Mouse (Mus musculus): ENCODE measurements at regions not wholly inside any gene's neighbourhood (a gene's known extent, or its start where the extent isn't known, plus 50 kb on each side); places are given as distances from the start of the nearest gene placed in this dataset.

- Histone ChIP-seq H3K79me2 (replicated peaks; ENCODE audit: control insufficient read depth, extremely low read depth, insufficient read depth, poor library complexity, severe bottlenecking) (no peaks in the 10 kb centered on the region), H3K4me1 (ENCODE audit: control insufficient read depth in 1 of 2, insufficient read depth in 2 of 2) (no peaks in the 10 kb centered on the region), H3K9ac (ENCODE audit: insufficient read depth, low read depth) (no peak overlapping the region), H3K9me3 (replicated peaks; ENCODE audit: low read length) (peaks cover 75% of the 10 kb centered on the region), H3K4me2 (ENCODE audit: insufficient read depth, low read depth, poor library complexity, severe bottlenecking) (no peak overlapping the region), H3K36me3 (replicated peaks in 1 of 2; ENCODE audit: control insufficient read depth in 1 of 2, insufficient read depth in 1 of 2, low read length in 1 of 2) (no peaks in the 10 kb centered on the region), H3K27me3 (replicated peaks) (no peaks in the 10 kb centered on the region), H3K4me3 (replicated peaks in 1 of 3; ENCODE audit: low read depth in 2 of 3, low read length in 2 of 3, poor library complexity in 1 of 3) (no peak overlapping the region), H3K27ac (ENCODE audit: insufficient read depth, low read depth) (no peak overlapping the region)
- no peak for DNase-seq (ENCODE audit: extremely low read depth)
- dilution Hi-C loops (cut with MboI; ENCODE audit: extremely low pct_ligation_motif_present, extremely low pct_unique_long_range_greater_than_20kb, low sequenced_read_pairs), result no loop called here
- in situ Hi-C loops (cut with MboI; ENCODE audit: low pct_ligation_motif_present, low pct_unique_long_range_greater_than_20kb, low sequenced_read_pairs), result no loop called here
- TF ChIP-seq SMC3 (IDR thresholded peaks at IDR 0.05; ENCODE audit: low read depth, low read length) (no peak), USF2 (conservative IDR thresholded peaks at IDR 0.05; ENCODE audit: low read depth, low read length) (no peak), NELFE (IDR thresholded peaks at IDR 0.05; ENCODE audit: low read depth, low read length) (no peak), IRF4 (IDR thresholded peaks at IDR 0.05; ENCODE audit: low read depth, low read length) (no peak), MEF2A (IDR thresholded peaks at IDR 0.05; ENCODE audit: borderline replicate concordance, low read depth, low read length) (no peak), RCOR1 (conservative IDR thresholded peaks at IDR 0.05; ENCODE audit: low read depth, low read length) (no peak), EP300 (IDR thresholded peaks at IDR 0.05; ENCODE audit: low read length) (no peak), CHD2 (IDR thresholded peaks at IDR 0.05; ENCODE audit: low read length) (no peak), CTCF (conservative IDR thresholded peaks at IDR 0.05 in 1 of 2, IDR thresholded peaks at IDR 0.05 in 1 of 2; ENCODE audit: low read depth in 2 of 2, low read length in 2 of 2) (no peak), ZNF384 (IDR thresholded peaks at IDR 0.05; ENCODE audit: low read depth, low read length) (no peak)
Measured at GRCm38 (mm10) chr5:133167001-133167461, 623.9 kb upstream of the Auts2 start.

- Histone ChIP-seq H3K36me3 (replicated peaks in 1 of 2; ENCODE audit: control insufficient read depth in 1 of 2, insufficient read depth in 1 of 2, low read length in 1 of 2) (no peaks in the 10 kb centered on the region), H3K9ac (ENCODE audit: insufficient read depth, low read depth) (no peak overlapping the region), H3K9me3 (replicated peaks; ENCODE audit: low read length) (peaks cover 65% of the 10 kb centered on the region), H3K4me3 (replicated peaks in 1 of 3; ENCODE audit: low read depth in 2 of 3, low read length in 2 of 3, poor library complexity in 1 of 3) (no peak overlapping the region), H3K27ac (ENCODE audit: insufficient read depth, low read depth) (no peak overlapping the region), H3K4me2 (ENCODE audit: insufficient read depth, low read depth, poor library complexity, severe bottlenecking) (no peak overlapping the region), H3K79me2 (replicated peaks; ENCODE audit: control insufficient read depth, extremely low read depth, insufficient read depth, poor library complexity, severe bottlenecking) (no peaks in the 10 kb centered on the region), H3K4me1 (ENCODE audit: control insufficient read depth in 1 of 2, insufficient read depth in 2 of 2) (no peaks in the 10 kb centered on the region), H3K27me3 (replicated peaks) (no peaks in the 10 kb centered on the region)
- in situ Hi-C loops (cut with MboI; ENCODE audit: low pct_ligation_motif_present, low pct_unique_long_range_greater_than_20kb, low sequenced_read_pairs) (no loop called here), dilution Hi-C loops (cut with MboI; ENCODE audit: extremely low pct_ligation_motif_present, extremely low pct_unique_long_range_greater_than_20kb, low sequenced_read_pairs) (no loop called here)
- no peak for DNase-seq (ENCODE audit: extremely low read depth)
- TF ChIP-seq NRF1 (IDR thresholded peaks at IDR 0.05; ENCODE audit: low read depth, low read length) (no peak), BHLHE40 (IDR thresholded peaks at IDR 0.05; ENCODE audit: low read depth, low read length) (no peak)
Measured at GRCm38 (mm10) chr5:133156115-133156857, 613.1 kb upstream of the Auts2 start.

GRCm38 (mm10) chr5:133145996-133146395 is 602.9 kb upstream of the Auts2 start:
- H3K27ac ChIP-seq (ENCODE audit: insufficient read depth, low read depth), result no peak overlapping the region
- no peak overlapping the region for H3K4me3 ChIP-seq (replicated peaks in 1 of 3; ENCODE audit: low read depth in 2 of 3, low read length in 2 of 3, poor library complexity in 1 of 3)
- dilution Hi-C loops (cut with MboI; ENCODE audit: extremely low pct_ligation_motif_present, extremely low pct_unique_long_range_greater_than_20kb, low sequenced_read_pairs) (no loop called here), in situ Hi-C loops (cut with MboI; ENCODE audit: low pct_ligation_motif_present, low pct_unique_long_range_greater_than_20kb, low sequenced_read_pairs) (no loop called here)
- H3K9ac ChIP-seq (ENCODE audit: insufficient read depth, low read depth), result no peak overlapping the region
- H3K36me3 ChIP-seq (replicated peaks in 1 of 2; ENCODE audit: control insufficient read depth in 1 of 2, insufficient read depth in 1 of 2, low read length in 1 of 2), result no peaks in the 10 kb centered on the region
- H3K9me3 ChIP-seq (replicated peaks; ENCODE audit: low read length), result peaks cover 65% of the 10 kb centered on the region
- no peaks in the 10 kb centered on the region for H3K79me2 ChIP-seq (replicated peaks; ENCODE audit: control insufficient read depth, extremely low read depth, insufficient read depth, poor library complexity, severe bottlenecking)
- no peaks in the 10 kb centered on the region for H3K4me1 ChIP-seq (ENCODE audit: control insufficient read depth in 1 of 2, insufficient read depth in 2 of 2)
- no peak for DNase-seq (ENCODE audit: extremely low read depth)
- no peak overlapping the region for H3K4me2 ChIP-seq (ENCODE audit: insufficient read depth, low read depth, poor library complexity, severe bottlenecking)
- TF ChIP-seq CHD2 (IDR thresholded peaks at IDR 0.05; ENCODE audit: low read length) (no peak), UBTF (IDR thresholded peaks at IDR 0.05; ENCODE audit: low read depth, low read length) (no peak), ZC3H11A (IDR thresholded peaks at IDR 0.05; ENCODE audit: low read depth, low read length) (no peak)
- H3K27me3 ChIP-seq (replicated peaks), result no peaks in the 10 kb centered on the region

Measured in CH12.LX (cell line).